7 mouse cellular contexts compared by ENCODE assay signal in the genomic region with DNA sequence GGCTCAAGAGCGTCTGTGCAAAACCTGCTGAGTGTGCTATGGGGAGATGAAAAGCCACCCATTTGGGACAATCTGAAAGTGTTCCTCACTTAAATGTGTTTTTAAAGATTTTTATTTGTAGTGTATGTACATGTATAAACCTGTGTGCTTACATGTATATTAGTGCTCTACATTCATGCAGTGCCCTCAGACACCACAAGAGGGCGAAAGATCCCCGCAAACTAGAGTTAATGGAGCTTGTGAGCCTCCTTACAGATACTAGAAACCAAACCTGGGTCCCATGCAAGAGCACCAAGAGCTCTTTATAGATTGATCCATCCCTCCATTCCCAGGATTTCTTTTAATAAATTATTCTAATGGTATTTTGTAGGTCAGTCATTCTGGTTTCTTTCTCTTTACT. TPM values are rescaled to one million over a fixed set of nuclear protein-coding genes. Genes with fewer than 3 reads are reported as not detected.
DNase-seq lines count a peak whose midpoint lies in the region; ATAC-seq and TF ChIP-seq lines count a peak whose summit lies in the region.

No protein-coding gene starts in this region.

- H3K27ac ChIP-seq in left cerebral cortex, adult 2 months: no peak overlapping the region

- no peaks in the 10 kb centered on the region for H3K4me1 ChIP-seq in G1E (ENCODE audit: insufficient read depth, low read depth, low read length)

- intact Hi-C loops in left cerebral cortex, adult 2 months (cut with DNase I): no loop called here

- no peaks in the 10 kb centered on the region for H3K9me3 ChIP-seq in G1E (replicated peaks)

- TF ChIP-seq CTCF in left cerebral cortex, adult 2 months (IDR thresholded peaks at IDR 0.05): peak; percentile 50
- TF ChIP-seq CTCF in G1E (IDR thresholded peaks at IDR 0.05; ENCODE audit: low read depth, low read length): peak; percentile 63

- H3K27me3 ChIP-seq in G1E (ENCODE audit: insufficient read depth, low read length): peaks cover 10% of the 10 kb centered on the region; the same call in 1 of the 2 replicates

- H3K36me3 ChIP-seq in G1E (replicated peaks): no peaks in the 10 kb centered on the region

- peak; percentile 34; the same call in 1 of the 2 replicates for ATAC-seq in G1E (ENCODE audit: extremely low read depth, insufficient number of reproducible peaks, low FRiP score, poor library complexity, severe bottlenecking)
- ATAC-seq in megakaryocyte-erythroid progenitor cell, adult 5-6 weeks (replicated peaks; ENCODE audit: low FRiP score, low TSS enrichment, poor library complexity, severe bottlenecking): peak; percentile 75

- DNase-seq in left cerebral cortex, adult 2 months (ENCODE audit: extremely low spot score in 1 of 2, low spot score in 2 of 2): no peak
- no peak for DNase-seq in left cerebral cortex, adult 8-10 months (ENCODE audit: low spot score in 2 of 2)
- no peak for DNase-seq in G1E (ENCODE audit: low spot score)
- peak; percentile 49 for DNase-seq in adrenal gland, postnatal 25 days
- DNase-seq in kidney, adult 9 months: peak; percentile 69
- DNase-seq in thymus, postnatal 36 days: peak; percentile 70 to 77

- H3K4me3 ChIP-seq in left cerebral cortex, adult 2 months: no peak overlapping the region
- H3K4me3 ChIP-seq in G1E (ENCODE audit: low read depth, low read length): no peak overlapping the region

RNA-seq across cellular contexts. Expression of gene Spink2, which starts 17.3 kb away (rescaled TPM):
- not detected for total RNA-seq in left cerebral cortex, adult 2 months (2021)
- not detected for total RNA-seq in left cerebral cortex, adult 8-10 months (2022)
- total RNA-seq in G1E (2014; fragmentation: Nextera tagmentation): not detected in 2 replicates
- not detected in 2 replicates for total RNA-seq in G1E (2017)
- not detected in 2 replicates for polyA plus RNA-seq in G1E (2012)
- not detected in 2 replicates for total RNA-seq in adrenal gland, postnatal 25 days (2021)
- total RNA-seq in megakaryocyte-erythroid progenitor cell, adult 5-6 weeks (2014; fragmentation: Nextera tagmentation): not detected in 2 replicates
- total RNA-seq in megakaryocyte-erythroid progenitor cell, adult 5-6 weeks (2017): not detected in 2 replicates

Comparison
In these comparisons a context has a peak if more than half of its experiments do, and no peak if none do; other contexts are left out.
1. DNase-seq: peak in adrenal gland, postnatal 25 days (single experiment), kidney, adult 9 months (single experiment) and thymus, postnatal 36 days (2 of 2); none in left cerebral cortex, adult 2 months (0 of 2), left cerebral cortex, adult 8-10 months (0 of 2) and G1E (single experiment).